Mouse (Mus musculus) G1E (cell line): ENCODE data around the gene Cmss1.

Experiments used
- CTCF ChIP-seq: IDR thresholded peaks from 2 replicates; pipeline ENCODE4 v1.5.1; 2012; ENCODE audit warnings: low read depth, low read length, inconsistent platforms, mixed read lengths
- GATA1 ChIP-seq: IDR thresholded peaks from 2 replicates; pipeline ENCODE4 v1.6.1; 2012; ENCODE audit warnings: borderline replicate concordance, low read length, inconsistent platforms, mixed read lengths
- GATA2 ChIP-seq: IDR thresholded peaks from 2 replicates; pipeline ENCODE4 v1.6.1; 2012; ENCODE audit warnings: low read depth, low read length, inconsistent platforms, borderline replicate concordance
- POLR2AphosphoS5 ChIP-seq: IDR thresholded peaks from 2 replicates; pipeline ENCODE4 v1.6.1; 2012; ENCODE audit warnings: low read depth, low read length, inconsistent platforms; ENCODE audit not compliant: insufficient replicate concordance
- TAL1 ChIP-seq: conservative IDR thresholded peaks from 2 replicates; pipeline ENCODE4 v1.6.1; 2012; ENCODE audit warnings: low read depth, low read length, inconsistent platforms, mixed read lengths

- no peak for TF ChIP-seq CTCF
- TF ChIP-seq TAL1 = no peak
- no peak for TF ChIP-seq GATA1
- no peak for TF ChIP-seq POLR2AphosphoS5
- no peak for TF ChIP-seq GATA2
Observed at GRCm38 (mm10) chr16:57317882-57318636, 288.6 kb downstream of the Cmss1 start.
